Mouse (Mus musculus) kidney, adult 2 months (tissue): ENCODE measurements at regions not wholly inside any gene's neighbourhood (a gene's known extent, or its start where the extent isn't known, plus 50 kb on each side); places are given as distances from the start of the nearest gene placed in this dataset.

Experiments used
- DNase-seq: peaks from one replicate; pipeline ENCODE4 v3.0.0; 2021
- H3K27ac ChIP-seq: fragments of 200-500 bp; 2 replicates; pipeline ENCODE4 v1.5.1; 2012; ENCODE audit warnings: low read depth, low read length, control low read depth, inconsistent platforms; ENCODE audit not compliant: insufficient read depth
- H3K27me3 ChIP-seq: fragments of 200-500 bp; replicated peaks from 2 replicates; pipeline ENCODE4 v1.6.1; 2012; ENCODE audit warnings: mild to moderate bottlenecking, moderate library complexity, low read length, inconsistent platforms; ENCODE audit not compliant: control insufficient read depth, insufficient read depth
- H3K36me3 ChIP-seq: fragments of 200-500 bp; 2 replicates; pipeline ENCODE4 v1.6.1; 2012; ENCODE audit warnings: mild to moderate bottlenecking, moderate library complexity, low read length, inconsistent platforms; ENCODE audit not compliant: control insufficient read depth, insufficient read depth
- H3K4me1 ChIP-seq: fragments of 200-500 bp; 2 replicates; pipeline ENCODE4 v1.6.1; 2011; ENCODE audit warnings: low read length; ENCODE audit not compliant: control insufficient read depth, insufficient read depth
- H3K4me3 ChIP-seq: fragments of 200-500 bp; 2 replicates; pipeline ENCODE4 v1.5.1; 2011; ENCODE audit warnings: mild to moderate bottlenecking, low read depth, low read length, control low read depth; ENCODE audit not compliant: insufficient read depth
- CTCF ChIP-seq: fragments of 200-500 bp; conservative IDR thresholded peaks from 2 replicates; pipeline ENCODE4 v1.5.1; 2011; ENCODE audit warnings: low read depth, mild to moderate bottlenecking, control low read depth, low read length, moderate library complexity, mixed read lengths; ENCODE audit not compliant: insufficient read depth, insufficient read length
- POLR2A ChIP-seq: fragments of 200-500 bp; IDR thresholded peaks from one replicate; pipeline ENCODE4 v1.6.1; 2011; ENCODE audit warnings: low read depth, low read length, control low read depth
- WGBS: fragments of 180-500 bp; shearing (Covaris S2); methylation state at CpG from one replicate; pipeline ENCODE4 v1.1.7; 2018; 5-methylcytosine and 5-hydroxymethylcytosine counted together

DNA sequence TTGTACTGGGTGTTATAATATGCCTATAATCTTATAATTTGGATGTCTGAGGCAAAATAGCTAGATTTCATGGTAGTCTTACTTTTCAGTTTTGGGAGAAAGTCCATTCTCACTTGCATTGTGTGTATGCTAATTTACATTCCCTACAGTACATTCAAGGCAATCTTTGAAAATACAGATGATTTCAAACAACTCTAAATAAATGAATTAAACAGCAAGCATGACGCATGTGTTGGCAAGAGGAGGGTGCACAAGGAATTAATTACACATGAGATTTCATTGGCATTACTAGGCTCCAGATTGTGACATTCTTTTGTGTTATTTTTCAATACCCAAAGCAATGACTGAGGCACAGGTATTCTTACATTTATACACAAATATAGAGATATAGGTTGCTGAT, 495.2 kb upstream of the Cypt12 start:
- no peak for TF ChIP-seq POLR2A
- no peak for TF ChIP-seq CTCF
- Histone ChIP-seq H3K27ac (no peak overlapping the region), H3K27me3 (no peaks in the 10 kb centered on the region), H3K36me3 (no peaks in the 10 kb centered on the region), H3K4me3 (no peak overlapping the region), H3K4me1 (no peaks in the 10 kb centered on the region)
- no peak for DNase-seq
- 77% methylated on average over 1 of the region's 1 CpGs for WGBS

DNA sequence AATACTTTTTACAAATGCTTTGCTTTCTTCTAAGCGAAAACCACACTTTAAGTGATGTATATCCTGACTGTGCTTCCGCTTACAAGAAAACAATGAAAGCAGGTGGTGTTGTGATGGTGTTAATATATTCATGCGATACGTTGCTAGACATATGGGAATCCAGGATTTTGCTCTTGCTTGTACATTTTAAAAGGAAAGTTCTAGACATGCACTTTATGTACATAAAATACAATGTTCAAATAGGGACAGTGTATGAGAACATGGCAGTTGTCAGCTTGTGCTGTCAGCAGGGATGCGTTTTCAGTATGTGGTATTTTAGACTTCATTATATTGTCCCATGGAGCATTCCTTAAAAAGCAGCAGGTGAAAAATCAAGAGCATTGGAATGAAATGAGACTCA, 487.7 kb upstream of the Cypt12 start:
- Histone ChIP-seq H3K4me1 (no peaks in the 10 kb centered on the region), H3K27ac (no peak overlapping the region), H3K4me3 (no peak overlapping the region), H3K27me3 (no peaks in the 10 kb centered on the region), H3K36me3 (no peaks in the 10 kb centered on the region)
- 82% methylated on average over 5 of the region's 5 CpGs for WGBS
- no peak for DNase-seq
- TF ChIP-seq POLR2A (no peak), CTCF (no peak)

DNA sequence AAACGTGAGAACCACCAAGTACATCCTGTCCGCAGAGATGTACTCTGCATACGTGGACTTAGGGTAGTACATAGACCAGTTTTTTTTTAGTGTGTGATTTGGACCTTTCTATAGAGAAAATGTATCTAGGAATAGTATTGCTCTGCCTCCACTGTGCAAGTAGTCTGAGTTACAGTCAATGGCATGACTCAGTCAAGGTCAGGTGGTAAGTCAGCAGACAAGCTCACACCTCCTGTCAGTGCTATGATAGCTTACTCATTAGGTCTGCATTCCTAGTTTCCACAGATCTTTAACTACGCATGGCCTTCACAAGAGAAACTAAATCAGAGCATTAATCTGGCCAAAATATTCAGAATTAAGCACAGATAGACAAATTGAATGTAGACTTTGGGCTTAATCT, 486.8 kb upstream of the Cypt12 start:
- 78% methylated on average over 4 of the region's 4 CpGs for WGBS
- Histone ChIP-seq H3K36me3 (no peaks in the 10 kb centered on the region), H3K27me3 (no peaks in the 10 kb centered on the region), H3K27ac (no peak overlapping the region), H3K4me1 (no peaks in the 10 kb centered on the region), H3K4me3 (no peak overlapping the region)
- DNase-seq = peak; percentile 2
- TF ChIP-seq POLR2A = no peak
- TF ChIP-seq CTCF = no peak

DNA sequence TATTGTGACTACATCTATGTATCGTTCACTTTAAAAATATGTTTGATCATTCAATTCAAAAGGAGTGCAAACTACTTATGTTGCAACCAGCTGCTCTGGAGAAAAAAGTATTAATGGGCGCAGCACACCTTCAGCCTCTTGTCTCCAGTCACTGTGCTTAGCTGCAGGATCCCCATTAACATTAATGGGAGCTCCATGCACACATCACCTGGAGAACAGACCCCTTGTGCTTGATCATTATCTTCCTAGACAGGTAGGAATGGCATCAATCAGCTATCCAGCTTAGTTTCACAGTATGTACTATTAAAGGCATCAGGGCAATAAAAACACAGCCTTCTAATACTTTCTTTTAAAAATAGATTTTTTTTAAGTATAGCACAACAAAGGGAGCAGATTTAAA, 474.4 kb upstream of the Cypt12 start:
- no peak overlapping the region for H3K27ac ChIP-seq
- no peaks in the 10 kb centered on the region for H3K27me3 ChIP-seq
- H3K4me3 ChIP-seq = no peak overlapping the region
- H3K36me3 ChIP-seq = no peaks in the 10 kb centered on the region
- 84% methylated on average over 2 of the region's 2 CpGs for WGBS
- H3K4me1 ChIP-seq = no peaks in the 10 kb centered on the region
- no peak for TF ChIP-seq POLR2A
- DNase-seq = no peak

DNA sequence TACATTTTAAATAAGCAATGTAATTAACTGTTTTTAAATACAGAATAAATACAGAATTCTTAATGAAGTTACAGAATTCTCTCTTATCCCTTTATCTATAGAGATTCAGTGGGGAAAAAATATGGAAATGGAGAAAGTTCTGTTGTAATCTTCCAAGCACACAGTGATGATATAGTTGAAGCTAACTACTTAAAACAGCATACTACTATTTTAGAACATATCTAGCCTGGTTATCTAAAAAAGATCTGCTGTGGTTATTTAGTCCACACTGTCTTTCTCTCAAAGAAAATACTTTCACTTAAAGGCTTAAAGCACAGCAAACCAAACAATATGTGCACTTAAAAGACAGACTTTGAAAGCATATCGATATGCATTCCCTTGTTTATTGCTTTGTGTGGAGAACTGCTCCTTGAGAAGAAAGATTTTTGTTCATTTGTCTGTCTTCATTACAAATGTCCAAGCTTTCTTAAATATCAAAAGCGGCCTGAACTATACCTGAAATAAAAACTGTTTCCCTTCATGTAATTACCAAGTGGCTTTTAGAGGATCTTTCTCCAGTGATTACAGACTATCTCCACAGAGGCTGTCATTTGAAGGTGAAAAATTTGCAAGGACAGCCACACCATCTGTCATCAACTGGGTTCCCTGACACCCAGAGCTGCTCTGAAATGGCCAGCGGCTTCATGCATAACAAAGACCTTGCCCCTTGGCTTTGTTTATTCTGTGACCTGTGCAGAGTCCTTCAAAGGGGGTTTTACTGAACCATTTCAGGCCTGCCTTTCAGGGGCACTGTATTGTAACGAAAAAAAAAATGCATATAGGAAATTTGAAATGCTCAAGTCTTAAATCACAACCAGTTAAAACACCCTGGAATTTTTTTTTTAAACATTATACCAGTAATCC, 458.7 kb upstream of the Cypt12 start:
- H3K4me1 ChIP-seq = no peaks in the 10 kb centered on the region
- TF ChIP-seq CTCF (no peak), POLR2A (no peak)
- H3K27me3 ChIP-seq = no peaks in the 10 kb centered on the region
- H3K36me3 ChIP-seq = no peaks in the 10 kb centered on the region
- no peak for DNase-seq
- H3K27ac ChIP-seq = no peak overlapping the region
- H3K4me3 ChIP-seq = no peak overlapping the region
- WGBS = 35% methylated on average over 4 of the region's 4 CpGs

DNA sequence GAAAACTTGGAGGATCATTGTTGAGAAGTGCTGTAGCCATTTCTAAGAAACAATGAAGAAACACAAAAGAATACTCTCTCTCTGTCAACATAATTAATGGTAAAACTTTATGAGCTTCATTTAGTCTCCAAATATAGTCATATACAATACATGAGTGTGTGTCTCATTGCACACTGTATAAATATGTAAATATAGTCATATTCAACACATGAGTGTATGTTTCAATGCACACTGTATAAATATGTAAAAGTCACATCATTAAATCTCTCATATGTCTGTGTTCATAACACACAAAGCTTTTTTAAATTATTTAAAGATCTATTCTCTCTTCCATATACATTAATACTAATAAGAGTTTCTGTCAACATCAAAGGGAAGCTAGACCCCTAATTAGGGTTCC, 457.6 kb upstream of the Cypt12 start:
- Histone ChIP-seq H3K4me1 (no peaks in the 10 kb centered on the region), H3K4me3 (no peak overlapping the region), H3K27ac (no peak overlapping the region), H3K27me3 (no peaks in the 10 kb centered on the region), H3K36me3 (no peaks in the 10 kb centered on the region)
- no peak for DNase-seq
- TF ChIP-seq CTCF (no peak), POLR2A (no peak)

DNA sequence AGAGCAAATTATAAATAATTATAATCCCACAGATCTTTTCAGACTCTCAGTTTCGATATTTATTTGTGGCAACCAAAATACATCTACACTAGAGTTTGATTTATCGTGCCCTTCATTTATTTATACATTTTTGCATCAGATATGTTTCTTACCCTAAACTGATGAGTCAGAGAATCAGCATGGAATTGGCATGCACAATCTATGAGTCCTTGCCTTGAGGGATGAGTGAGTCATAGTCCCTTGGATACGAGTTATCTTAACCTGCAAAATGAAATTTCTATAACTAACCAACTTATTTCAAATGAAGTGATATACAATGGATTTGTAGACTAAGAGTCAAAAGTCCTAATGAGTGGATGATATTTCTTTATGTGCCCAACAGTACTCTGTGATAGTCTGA, 449.9 kb upstream of the Cypt12 start:
- TF ChIP-seq POLR2A = no peak
- no peak for TF ChIP-seq CTCF
- H3K27me3 ChIP-seq = no peaks in the 10 kb centered on the region
- no peaks in the 10 kb centered on the region for H3K4me1 ChIP-seq
- 85% methylated on average over 3 of the region's 3 CpGs for whole genome bisulfite sequencing
- H3K4me3 ChIP-seq = no peak overlapping the region
- H3K27ac ChIP-seq = no peak overlapping the region
- no peak for DNase-seq
- no peaks in the 10 kb centered on the region for H3K36me3 ChIP-seq

DNA sequence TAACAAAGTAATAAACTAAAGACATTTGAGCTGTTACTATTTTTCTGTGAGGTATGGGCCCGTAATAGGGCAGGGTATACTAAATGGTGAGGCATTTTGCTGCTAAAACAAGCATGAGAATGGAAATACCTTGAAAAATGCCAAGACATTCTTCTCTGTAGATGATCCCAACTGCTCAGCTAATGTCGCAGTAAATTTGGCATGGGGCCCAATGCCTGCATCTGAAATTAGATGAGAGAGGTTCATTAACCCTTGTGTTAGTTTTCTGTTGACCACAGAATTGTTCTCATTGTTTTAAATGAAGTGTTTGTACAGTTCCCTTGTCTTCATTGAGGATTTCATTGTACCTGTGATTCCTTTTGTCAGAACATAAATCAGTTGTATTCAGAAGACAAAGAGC, 446.7 kb upstream of the Cypt12 start:
- no peak for DNase-seq
- Histone ChIP-seq H3K4me3 (no peak overlapping the region), H3K4me1 (no peaks in the 10 kb centered on the region), H3K27me3 (no peaks in the 10 kb centered on the region), H3K36me3 (no peaks in the 10 kb centered on the region), H3K27ac (no peak overlapping the region)
- 61% methylated on average over 2 of the region's 2 CpGs for WGBS
- TF ChIP-seq POLR2A (no peak), CTCF (no peak)
